Mouse (Mus musculus): ENCODE results near the gene Hnrnpdl. TPM values are rescaled to one million over a fixed set of nuclear protein-coding genes. Genes with fewer than 3 reads are reported as not detected.

Hnrnpdl gene
- polyA plus RNA-seq, 1 experiment = 257 TPM

DNA sequence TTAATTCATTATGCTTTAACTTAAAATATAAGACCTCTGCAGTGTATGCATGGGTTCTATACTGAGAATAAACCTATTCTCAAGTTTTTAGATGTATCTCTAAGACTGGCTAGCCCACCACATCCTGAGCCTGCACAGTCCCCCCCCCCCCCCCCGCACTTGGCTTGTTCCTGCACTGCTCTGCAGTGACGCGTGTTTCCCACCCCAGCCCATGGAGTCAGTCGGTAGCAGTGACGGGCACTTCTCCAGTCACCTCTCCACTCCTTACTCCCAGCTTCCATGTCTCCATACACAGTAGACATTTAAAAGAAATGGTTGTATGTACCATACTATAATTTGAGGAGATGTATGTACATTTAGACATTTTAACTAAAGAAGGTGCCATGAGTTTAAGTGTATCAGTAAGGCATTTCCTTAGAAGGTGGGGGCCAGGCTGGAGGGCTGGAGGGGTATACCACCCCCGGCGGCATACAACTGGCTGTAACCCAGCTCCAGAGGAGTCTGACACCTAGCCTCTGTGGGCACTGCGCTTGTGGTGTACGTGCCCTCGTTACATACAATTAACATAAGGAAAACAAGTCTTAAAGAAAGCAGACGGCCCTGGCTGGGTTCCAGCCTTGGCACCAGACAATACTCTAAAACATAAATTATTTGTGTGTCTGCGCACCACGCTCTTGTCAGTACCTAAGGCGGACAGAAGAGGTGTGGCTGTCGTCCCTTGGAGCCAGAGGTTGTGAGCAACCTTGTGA, 18.2 kb upstream of the Hnrnpdl start:
- TF ChIP-seq POLR2A (IDR thresholded peaks at IDR 0.05; ENCODE audit: borderline replicate concordance, insufficient read depth, low read length) (no peak), CTCF (IDR thresholded peaks at IDR 0.05; ENCODE audit: borderline replicate concordance, insufficient read depth, low read depth, low read length) (no peak)
- no peak for DNase-seq
- 55% methylated on average over 15 of the region's 15 CpGs for WGBS
- no peak overlapping the region for H3K27ac ChIP-seq (ENCODE audit: insufficient read depth, low read length)
- peaks cover 4% of the 10 kb centered on the region for H3K4me1 ChIP-seq (ENCODE audit: control insufficient read depth, insufficient read depth, low read length)
- H3K27me3 ChIP-seq (ENCODE audit: control insufficient read depth, insufficient read depth, low read length) = no peaks in the 10 kb centered on the region
- H3K4me3 ChIP-seq (replicated peaks; ENCODE audit: insufficient read depth, low read depth, low read length) = no peak overlapping the region

- H3K27ac ChIP-seq (ENCODE audit: insufficient read depth, low read length) = no peak overlapping the region
These were observed 16.5 kb upstream of the Hnrnpdl start for GRCm38 (mm10) chr5:100055866-100056369.

DNA sequence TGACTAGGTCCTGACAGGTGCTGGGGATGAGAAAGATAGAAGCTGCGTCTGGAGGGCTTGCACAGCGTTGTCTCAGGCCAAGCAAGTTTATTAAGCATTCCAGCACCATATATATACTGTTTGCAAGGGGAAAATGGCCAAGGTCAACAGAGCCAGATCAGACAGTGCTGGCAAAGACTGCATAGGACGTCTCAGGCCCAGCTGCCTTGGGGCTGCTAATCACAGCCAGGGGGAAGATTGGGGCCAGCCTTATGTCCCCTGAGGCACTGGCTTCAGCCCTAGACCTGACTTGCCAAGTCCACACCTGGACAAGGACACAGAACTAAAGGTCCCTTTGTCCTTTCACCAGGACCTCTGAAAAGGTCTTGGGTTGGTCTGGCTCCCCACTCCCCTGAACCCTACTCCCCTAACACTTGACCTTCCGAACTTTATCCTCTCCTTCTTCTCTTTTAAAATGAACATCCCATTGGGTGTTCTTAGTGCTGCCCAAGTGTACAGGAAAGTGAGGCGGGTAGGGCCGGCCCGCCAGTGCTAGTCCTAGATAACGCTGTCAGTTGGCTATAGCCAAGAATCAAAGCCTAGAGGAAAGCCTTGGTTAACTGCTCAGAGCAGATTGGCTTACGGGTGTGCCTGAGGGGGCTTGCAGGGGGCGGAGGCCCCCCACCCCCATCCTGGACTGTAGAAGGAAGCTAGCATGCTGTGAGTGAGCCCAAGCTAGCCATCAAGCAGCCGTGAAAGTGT, 15.5 kb upstream of the Hnrnpdl start:
- WGBS = 68% methylated on average over 11 of the region's 11 CpGs
- DNase-seq = no peak
- H3K27me3 ChIP-seq (ENCODE audit: control insufficient read depth, insufficient read depth, low read length) = no peaks in the 10 kb centered on the region
- TF ChIP-seq CTCF (IDR thresholded peaks at IDR 0.05; ENCODE audit: borderline replicate concordance, insufficient read depth, low read depth, low read length) (no peak), POLR2A (IDR thresholded peaks at IDR 0.05; ENCODE audit: borderline replicate concordance, insufficient read depth, low read length) (no peak)
- no peak overlapping the region for H3K27ac ChIP-seq (ENCODE audit: insufficient read depth, low read length)
- H3K4me3 ChIP-seq (replicated peaks; ENCODE audit: insufficient read depth, low read depth, low read length) = no peak overlapping the region
- peaks cover 4% of the 10 kb centered on the region for H3K4me1 ChIP-seq (ENCODE audit: control insufficient read depth, insufficient read depth, low read length)

More at GRCm38 (mm10) chr5:100055866-100056369, 16.5 kb upstream of the Hnrnpdl start:
- Histone ChIP-seq H3K4me1 (ENCODE audit: control insufficient read depth, insufficient read depth, low read length) (peaks cover 4% of the 10 kb centered on the region), H3K27me3 (ENCODE audit: control insufficient read depth, insufficient read depth, low read length) (no peaks in the 10 kb centered on the region), H3K4me3 (replicated peaks; ENCODE audit: insufficient read depth, low read depth, low read length) (no peak overlapping the region)
- no peak for TF ChIP-seq CTCF (IDR thresholded peaks at IDR 0.05; ENCODE audit: borderline replicate concordance, insufficient read depth, low read depth, low read length)
- no peak for TF ChIP-seq POLR2A (IDR thresholded peaks at IDR 0.05; ENCODE audit: borderline replicate concordance, insufficient read depth, low read length)
- DNase-seq = no peak
- WGBS = 83% methylated on average over 5 of the region's 5 CpGs

- H3K4me3 ChIP-seq (replicated peaks; ENCODE audit: insufficient read depth, low read depth, low read length) = no peak overlapping the region
- no peak for DNase-seq
These were observed 13.3 kb upstream of the Hnrnpdl start for GRCm38 (mm10) chr5:100052728-100053127.

GRCm38 (mm10) chr5:100049904-100050303, 10.4 kb upstream of the Hnrnpdl start:
- no peak for DNase-seq
- no peak overlapping the region for H3K27ac ChIP-seq (ENCODE audit: insufficient read depth, low read length)
- WGBS = 86% methylated on average over 3 of the region's 3 CpGs
- H3K4me1 ChIP-seq (ENCODE audit: control insufficient read depth, insufficient read depth, low read length) = peaks cover 17% of the 10 kb centered on the region
- TF ChIP-seq CTCF (IDR thresholded peaks at IDR 0.05; ENCODE audit: borderline replicate concordance, insufficient read depth, low read depth, low read length) (no peak), POLR2A (IDR thresholded peaks at IDR 0.05; ENCODE audit: borderline replicate concordance, insufficient read depth, low read length) (no peak)
- H3K4me3 ChIP-seq (replicated peaks; ENCODE audit: insufficient read depth, low read depth, low read length) = no peak overlapping the region
- H3K27me3 ChIP-seq (ENCODE audit: control insufficient read depth, insufficient read depth, low read length) = no peaks in the 10 kb centered on the region

More at GRCm38 (mm10) chr5:100052728-100053127, 13.3 kb upstream of the Hnrnpdl start:
- TF ChIP-seq POLR2A (IDR thresholded peaks at IDR 0.05; ENCODE audit: borderline replicate concordance, insufficient read depth, low read length) (no peak), CTCF (IDR thresholded peaks at IDR 0.05; ENCODE audit: borderline replicate concordance, insufficient read depth, low read depth, low read length) (no peak)
- WGBS = 90% methylated on average over 7 of the region's 7 CpGs
- no peaks in the 10 kb centered on the region for H3K27me3 ChIP-seq (ENCODE audit: control insufficient read depth, insufficient read depth, low read length)
- peaks cover 10% of the 10 kb centered on the region for H3K4me1 ChIP-seq (ENCODE audit: control insufficient read depth, insufficient read depth, low read length)
- no peak overlapping the region for H3K27ac ChIP-seq (ENCODE audit: insufficient read depth, low read length)

DNA sequence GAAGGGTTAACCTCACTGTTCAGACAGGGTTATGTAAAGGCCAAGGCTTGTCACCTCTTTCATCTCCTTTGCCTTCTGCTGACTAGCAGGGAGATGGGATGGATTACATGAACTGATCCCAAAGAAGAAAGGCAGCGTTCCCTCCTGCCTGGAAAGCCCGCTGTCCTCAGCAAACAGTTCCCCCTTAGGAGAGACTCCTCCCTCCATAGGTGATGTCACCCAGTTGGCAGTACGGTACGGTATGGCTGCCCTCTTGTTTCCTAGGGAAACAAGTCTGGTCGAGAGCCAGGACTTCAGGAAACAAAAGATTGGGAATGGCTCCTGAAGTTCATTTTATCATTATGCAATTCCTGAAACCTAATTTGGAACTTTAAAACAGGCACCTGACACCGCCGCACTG, 8.4 kb upstream of the Hnrnpdl start:
- H3K4me3 ChIP-seq (replicated peaks; ENCODE audit: insufficient read depth, low read depth, low read length) = no peak overlapping the region
- H3K27ac ChIP-seq (ENCODE audit: insufficient read depth, low read length) = no peak overlapping the region
- no peaks in the 10 kb centered on the region for H3K27me3 ChIP-seq (ENCODE audit: control insufficient read depth, insufficient read depth, low read length)
- DNase-seq = peak in 1 of 2 experiments; percentile 50
- H3K4me1 ChIP-seq (ENCODE audit: control insufficient read depth, insufficient read depth, low read length) = peaks cover 13% of the 10 kb centered on the region
- WGBS = 28% methylated on average over 7 of the region's 7 CpGs
- TF ChIP-seq POLR2A (IDR thresholded peaks at IDR 0.05; ENCODE audit: borderline replicate concordance, insufficient read depth, low read length) = no peak
- TF ChIP-seq CTCF (IDR thresholded peaks at IDR 0.05; ENCODE audit: borderline replicate concordance, insufficient read depth, low read depth, low read length) = no peak

GRCm38 (mm10) chr5:100047143-100047640, 7.7 kb upstream of the Hnrnpdl start:
- 75% methylated on average over 8 of the region's 8 CpGs for WGBS
- DNase-seq = no peak
- TF ChIP-seq POLR2A (IDR thresholded peaks at IDR 0.05; ENCODE audit: borderline replicate concordance, insufficient read depth, low read length) = no peak
- no peak for TF ChIP-seq CTCF (IDR thresholded peaks at IDR 0.05; ENCODE audit: borderline replicate concordance, insufficient read depth, low read depth, low read length)

More at GRCm38 (mm10) chr5:100047143-100047640, 7.7 kb upstream of the Hnrnpdl start:
- peaks cover 13% of the 10 kb centered on the region for H3K4me1 ChIP-seq (ENCODE audit: control insufficient read depth, insufficient read depth, low read length)
- no peaks in the 10 kb centered on the region for H3K27me3 ChIP-seq (ENCODE audit: control insufficient read depth, insufficient read depth, low read length)
- H3K4me3 ChIP-seq (replicated peaks; ENCODE audit: insufficient read depth, low read depth, low read length) = no peak overlapping the region
- H3K27ac ChIP-seq (ENCODE audit: insufficient read depth, low read length) = no peak overlapping the region
